Mouse (Mus musculus) kidney, adult 10 weeks (tissue): ENCODE results near the gene 4933425L06Rik. TPM values are rescaled to one million over a fixed set of nuclear protein-coding genes. Genes with fewer than 3 reads are reported as not detected.

Experiments
- polyA plus RNA-seq: library from polyadenylated mRNA; stranded (reverse); fragments of 350-450 nt; fragmentation: Illumina TruSeq; extraction: RNeasy Lipid Tissue Mini Kit (QIAGEN cat#74804); gene quantifications from one replicate; pipeline ENCODE4 v1.2.3, GENCODE M21; 2014; ENCODE audit warnings: low read depth, low replicate concordance

4933425L06Rik gene
- polyA plus RNA-seq = not detected

GRCm38 (mm10) chr13:105081862-105082261 is at the start of gene 4933425L06Rik:
Gene 4933425L06Rik (plus strand): TSS chr13:105082122.

DNA sequence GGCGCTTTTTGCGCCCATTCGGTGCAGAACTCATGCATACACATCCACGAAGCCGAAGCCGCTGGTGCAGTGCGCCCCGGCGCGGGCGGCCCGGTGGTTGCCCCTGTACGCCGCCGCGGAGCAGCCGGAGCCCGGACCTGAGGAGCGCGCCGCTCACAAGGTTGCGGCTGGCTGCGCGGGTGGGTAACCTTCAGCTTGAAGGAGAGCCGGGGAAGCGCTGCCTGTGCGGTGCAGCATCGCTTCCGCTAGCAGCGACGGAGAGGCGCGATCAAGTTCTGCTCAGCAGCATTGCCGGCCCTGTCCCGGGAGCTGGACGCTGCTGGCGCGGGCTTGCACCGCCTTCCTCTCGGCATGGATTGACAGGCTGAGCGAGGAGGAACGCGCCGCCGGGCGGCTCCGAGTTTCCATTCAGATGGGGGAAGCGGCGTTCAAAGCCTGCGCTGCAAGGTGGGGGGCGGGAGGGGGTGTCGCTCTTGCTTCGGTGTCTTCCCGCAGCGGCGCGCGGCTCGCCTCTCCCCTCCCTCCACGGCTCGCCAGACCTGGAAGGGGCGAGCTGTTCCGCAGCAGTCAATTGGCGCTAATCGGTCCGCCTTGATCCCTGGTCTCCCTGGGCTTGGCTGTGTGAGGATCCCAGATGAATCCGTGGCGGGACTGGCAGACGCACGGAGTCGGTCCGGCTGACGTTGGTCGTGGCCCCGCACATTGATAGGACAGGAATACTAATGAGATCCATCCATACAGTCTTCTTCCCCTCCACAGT is 27.6 kb upstream of the 4933425L06Rik start, which contains the start of gene Rgs7bp:
Gene Rgs7bp (minus strand): TSS at position 750 of the 760 bp plus-strand sequence.

Other genes starting within 250 kb of the 4933425L06Rik start
- gene Shisal2b, start 218.2 kb upstream of the 4933425L06Rik start, polyA plus RNA-seq = not detected
- gene Rgs7bp, start 27.2 kb upstream of the 4933425L06Rik start, polyA plus RNA-seq = 2.5 TPM
- gene Rnf180, start 212.7 kb downstream of the 4933425L06Rik start, polyA plus RNA-seq = 0.40 TPM